Mouse (Mus musculus) heart, adult 18-20 months (tissue): ENCODE measurements at regions not wholly inside any gene's neighbourhood (a gene's known extent, or its start where the extent isn't known, plus 50 kb on each side); places are given as distances from the start of the nearest gene placed in this dataset.

Experiments used
- DNase-seq, 2 experiments: peaks; one replicate each; pipeline ENCODE4 v3.0.0; 2021 to 2022; ENCODE audit warnings: mixed read lengths in 1 of 2

DNA sequence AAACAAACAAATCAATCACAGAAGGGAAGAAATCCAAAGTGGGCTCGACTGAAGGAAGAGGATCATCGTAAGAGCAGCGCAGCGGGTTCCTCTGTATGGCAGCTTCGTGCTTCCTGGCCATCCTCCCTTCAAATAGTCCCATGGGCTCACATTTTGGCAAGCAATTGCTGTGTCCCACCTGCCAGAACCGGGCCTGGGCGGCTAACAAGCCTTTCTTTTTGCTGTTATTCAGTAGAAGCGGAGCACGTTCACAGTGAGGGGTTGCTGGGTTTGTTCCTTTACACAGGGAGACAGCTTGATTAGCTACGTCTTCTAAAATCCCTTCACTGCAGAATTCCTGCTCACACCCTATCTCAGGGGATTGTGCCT lies 258.6 kb upstream of the Prok2 start:
- peak in 1 of 2 experiments; percentile 18 for DNase-seq

DNA sequence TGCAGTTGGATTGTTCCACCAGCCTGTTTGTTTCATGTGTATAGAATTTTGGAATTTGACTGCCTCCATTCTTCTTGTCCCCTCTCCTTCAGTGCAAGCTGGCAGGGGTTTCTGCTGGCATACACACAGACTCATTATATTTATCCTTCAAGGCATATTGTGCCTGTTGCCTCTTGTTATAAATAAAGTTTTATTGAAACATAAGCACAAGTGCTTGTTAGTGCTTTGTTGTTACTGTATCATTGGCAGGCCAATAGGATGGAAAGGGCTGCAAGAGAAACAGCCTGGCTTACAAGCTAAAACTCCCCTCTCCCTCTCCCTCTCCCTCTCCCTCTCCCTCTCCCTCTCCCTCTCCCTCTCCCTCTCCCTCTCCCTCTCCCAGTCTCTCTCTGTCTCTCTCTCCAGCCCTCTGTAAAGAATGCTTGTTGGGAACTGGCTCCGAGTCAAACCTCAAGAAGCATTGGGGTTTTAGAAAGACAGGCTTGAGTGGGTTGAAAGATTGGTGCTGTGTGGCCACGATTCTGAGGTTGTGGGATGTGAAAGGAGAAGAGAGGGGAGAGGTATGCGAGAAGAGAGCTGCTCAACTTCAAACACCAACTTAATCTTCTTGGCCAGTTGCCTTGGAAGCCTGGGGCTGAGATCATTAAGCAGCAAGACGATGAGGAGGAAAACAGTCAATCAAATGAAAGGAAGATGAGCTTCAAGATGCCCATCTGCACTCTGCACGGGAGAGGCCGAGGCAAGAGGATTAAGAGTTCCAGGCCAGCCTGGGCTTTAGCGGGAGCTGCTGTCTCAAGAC lies 258.1 kb upstream of the Prok2 start:
- no peak for DNase-seq

DNA sequence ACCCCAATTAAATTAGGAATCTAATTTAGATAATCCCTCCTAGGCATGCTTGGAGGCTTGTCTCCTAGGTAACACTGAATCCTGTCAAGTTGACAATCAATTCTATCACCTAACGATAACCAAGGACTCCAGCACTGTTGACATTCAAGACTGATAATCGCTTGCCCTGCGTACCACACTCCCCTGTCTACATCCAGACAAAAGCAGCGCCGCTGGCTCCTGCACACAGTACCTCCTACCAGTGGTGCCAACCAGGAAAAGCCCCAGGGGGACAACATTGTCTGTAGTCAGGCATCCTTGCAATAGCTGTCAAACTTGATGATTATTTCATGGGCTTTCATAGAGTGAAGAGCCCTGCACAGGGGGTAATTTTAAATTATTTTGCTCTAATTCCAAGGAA lies 253.4 kb upstream of the Prok2 start:
- DNase-seq = no peak

DNA sequence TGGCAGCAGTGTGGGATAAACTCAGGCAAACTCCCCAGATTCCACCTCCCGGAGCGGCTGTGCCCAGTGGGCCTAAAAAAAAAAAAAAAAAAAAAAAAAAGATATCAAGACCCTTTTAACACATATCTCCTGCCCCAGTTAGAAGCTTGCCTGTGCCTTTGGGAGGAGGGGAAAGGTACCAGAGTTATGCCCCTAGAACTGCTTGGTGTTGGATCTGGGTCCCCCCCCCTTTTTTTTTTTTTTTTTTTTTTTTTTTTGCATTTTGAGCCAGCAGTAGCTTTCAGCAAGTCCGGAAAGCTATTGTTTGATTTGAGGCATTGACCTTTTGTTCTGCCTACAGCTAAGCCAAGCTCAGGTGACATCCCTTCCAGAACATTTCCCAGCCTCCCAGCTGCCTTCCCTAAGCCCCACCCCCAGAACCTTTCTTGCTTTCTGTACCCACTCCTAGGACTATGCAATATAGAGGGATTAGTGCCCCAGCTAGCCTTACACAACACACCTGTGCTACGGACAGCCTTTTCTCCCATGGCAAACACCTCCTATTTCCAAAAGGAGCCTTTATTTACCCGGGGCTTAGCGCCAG lies 252.1 kb upstream of the Prok2 start:
- DNase-seq = no peak

DNA sequence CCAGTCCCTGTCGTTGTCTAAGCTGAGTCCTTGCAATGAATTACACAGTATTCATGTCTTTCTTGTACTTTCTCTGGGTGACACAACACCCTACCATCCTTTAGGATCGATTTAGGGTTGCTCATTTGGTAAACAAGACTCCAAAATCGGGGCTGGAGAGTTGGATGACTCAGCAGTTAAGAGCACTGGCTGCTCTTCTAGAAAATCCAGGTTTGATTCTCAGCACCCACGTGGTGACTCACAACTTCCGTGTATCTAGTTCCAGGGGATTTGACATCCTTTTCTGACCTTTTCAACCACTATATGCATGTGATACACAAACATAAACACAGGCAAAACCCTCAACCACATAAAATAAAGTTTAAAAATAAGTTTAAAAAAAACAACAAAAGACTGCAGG lies 250.0 kb upstream of the Prok2 start:
- no peak for DNase-seq

DNA sequence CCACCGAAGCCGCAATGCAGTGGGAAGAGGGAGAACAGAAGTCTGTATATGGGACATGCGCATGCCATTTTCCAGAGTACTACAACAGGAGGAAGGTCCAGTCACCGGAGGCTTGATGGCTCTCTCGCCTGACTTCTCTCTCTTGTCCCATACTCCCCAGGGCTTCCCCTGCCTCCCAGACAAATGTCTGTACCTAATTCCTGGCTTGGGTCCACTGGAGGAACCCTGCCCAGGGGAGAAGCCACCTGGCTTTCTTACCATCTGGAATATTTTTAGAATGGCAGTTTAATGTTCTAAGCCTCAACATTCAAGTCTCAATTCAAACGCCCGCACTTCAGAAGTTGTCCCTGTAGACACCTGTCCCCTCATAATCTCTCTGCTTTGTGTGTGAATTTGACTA lies 249.3 kb upstream of the Prok2 start:
- no peak for DNase-seq

GRCm38 (mm10) chr6:99974464-99974863 lies 248.3 kb upstream of the Prok2 start:
- peak; percentile 54 to 76 for DNase-seq

- peak; percentile 52 to 82 for DNase-seq
Observed at GRCm38 (mm10) chr6:99971376-99971775, 245.2 kb upstream of the Prok2 start.

DNA sequence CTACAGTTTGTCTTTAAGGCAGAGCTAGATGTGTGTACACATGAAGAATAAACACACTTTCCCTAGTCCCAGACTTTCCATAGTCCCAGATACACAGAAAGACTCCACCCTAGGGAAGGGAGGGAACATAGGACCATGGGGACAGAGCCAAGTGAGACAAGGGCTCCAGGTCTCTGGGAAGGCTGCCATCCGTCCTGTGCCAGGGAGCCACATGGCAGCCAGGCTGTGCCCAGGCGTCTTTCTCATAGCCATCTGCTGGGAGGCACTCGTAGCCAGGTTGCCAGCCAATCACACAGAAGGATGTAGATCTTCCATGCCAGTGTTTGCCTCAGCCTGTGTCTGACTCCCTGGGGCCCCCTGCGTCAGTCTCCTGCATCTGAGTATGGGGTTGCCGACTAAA lies 242.7 kb upstream of the Prok2 start:
- DNase-seq = peak; percentile 82 to 85

GRCm38 (mm10) chr6:99967465-99967864 lies 241.3 kb upstream of the Prok2 start:
- DNase-seq = peak in 1 of 2 experiments; percentile 9

DNA sequence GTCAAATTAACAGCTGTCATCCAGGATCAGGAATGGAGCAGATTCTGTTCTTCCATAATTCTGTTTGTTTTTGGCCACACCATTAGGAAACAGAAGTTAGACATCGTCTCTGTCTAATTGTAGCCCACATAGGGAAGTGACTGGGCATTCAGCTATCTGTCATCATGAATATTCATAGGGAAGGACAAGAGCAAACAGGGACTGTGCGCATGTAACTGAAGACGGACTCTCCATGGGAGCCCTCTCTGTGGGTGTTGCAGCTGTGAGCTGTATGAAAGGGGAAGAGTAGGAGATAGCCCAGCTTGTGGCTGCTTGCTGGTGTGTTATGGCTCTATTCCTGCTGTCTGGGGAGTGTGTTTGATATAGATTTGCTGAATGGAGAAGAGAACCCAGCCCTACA lies 238.3 kb upstream of the Prok2 start:
- DNase-seq = no peak

DNA sequence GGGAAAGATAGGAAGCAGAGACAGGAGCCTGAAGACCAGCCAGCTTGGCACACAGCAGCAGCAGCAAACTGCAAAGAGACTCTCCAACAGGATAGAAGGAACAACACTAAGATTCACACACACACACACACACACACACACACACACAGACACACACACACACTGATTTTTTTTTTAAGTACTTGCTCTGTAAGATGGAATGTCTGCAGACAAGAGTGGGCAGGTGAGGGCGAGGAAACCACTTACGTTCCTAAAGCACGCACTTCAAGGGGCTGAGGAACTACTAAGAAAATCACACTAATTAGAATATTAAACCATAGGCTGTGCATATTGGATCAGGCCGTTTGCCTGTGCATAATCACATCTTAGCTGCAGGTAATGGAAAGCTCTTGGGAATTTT lies 237.8 kb upstream of the Prok2 start:
- DNase-seq = no peak

DNA sequence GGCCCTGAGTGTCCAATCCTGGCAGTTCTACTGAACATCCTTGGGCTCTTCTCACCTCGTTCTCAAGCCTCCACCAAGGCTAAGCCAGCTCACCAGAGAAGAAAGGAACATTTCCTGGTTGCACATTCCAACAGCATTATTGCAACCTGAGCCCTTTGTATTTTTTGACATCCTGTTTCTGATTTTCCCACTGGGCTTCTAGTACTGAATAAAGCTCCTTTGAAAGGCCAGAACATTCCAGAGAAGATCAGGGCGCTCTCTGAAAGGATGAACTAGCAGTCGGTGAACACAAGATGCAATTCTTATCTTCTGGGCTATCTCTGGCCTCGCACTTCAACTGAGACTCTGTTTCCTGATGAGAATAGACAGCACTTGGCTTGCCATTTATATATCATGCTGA lies 233.2 kb upstream of the Prok2 start:
- no peak for DNase-seq

DNA sequence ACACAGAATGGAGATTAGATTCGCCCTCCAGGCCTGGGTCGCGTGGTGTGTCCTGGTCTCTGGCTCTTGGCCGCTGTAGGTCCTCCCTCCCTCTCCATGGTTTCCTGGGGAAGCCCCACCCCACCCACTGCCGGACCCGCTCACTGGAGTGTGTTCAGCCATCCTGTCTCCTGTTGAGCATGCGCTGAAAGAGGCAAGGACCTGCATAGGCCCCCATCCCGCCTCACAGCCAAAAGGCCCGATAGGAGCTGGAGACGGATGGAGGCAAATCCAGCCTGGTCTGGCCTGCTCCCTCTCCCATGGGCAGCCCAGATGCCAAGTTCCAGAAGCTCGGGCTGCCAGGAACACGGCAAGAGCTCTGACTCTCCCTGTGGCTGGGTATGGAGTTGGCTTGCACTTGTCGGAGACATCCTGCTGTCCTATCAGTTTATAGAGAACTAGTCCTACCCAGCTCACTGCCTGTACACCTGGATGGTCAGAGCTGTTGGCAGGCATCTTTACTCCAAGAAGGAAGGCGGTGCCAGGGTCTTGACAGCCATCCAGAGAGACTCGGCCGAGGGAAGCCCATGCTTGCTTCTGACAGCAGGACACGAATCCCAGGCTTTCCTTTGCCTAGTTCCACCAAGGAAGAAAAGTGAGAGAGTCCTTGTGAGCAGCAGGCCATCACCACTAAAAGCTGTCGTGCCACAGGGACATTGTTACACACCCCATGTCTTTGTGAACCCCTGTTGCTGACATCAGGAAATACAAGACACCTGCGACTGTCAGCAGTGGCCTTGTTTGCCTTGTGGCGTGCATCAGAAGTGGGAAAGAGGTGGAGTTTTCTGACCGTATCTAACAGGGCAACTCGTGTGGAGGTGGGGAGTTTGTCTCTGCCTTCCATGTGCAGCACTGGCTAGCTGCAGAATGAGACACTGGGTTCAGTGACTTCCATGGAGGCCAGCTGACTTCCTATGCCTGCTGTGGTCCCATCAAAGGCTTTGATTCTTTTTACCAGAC lies 228.9 kb upstream of the Prok2 start:
- peak in 1 of 2 experiments; percentile 21 for DNase-seq

DNA sequence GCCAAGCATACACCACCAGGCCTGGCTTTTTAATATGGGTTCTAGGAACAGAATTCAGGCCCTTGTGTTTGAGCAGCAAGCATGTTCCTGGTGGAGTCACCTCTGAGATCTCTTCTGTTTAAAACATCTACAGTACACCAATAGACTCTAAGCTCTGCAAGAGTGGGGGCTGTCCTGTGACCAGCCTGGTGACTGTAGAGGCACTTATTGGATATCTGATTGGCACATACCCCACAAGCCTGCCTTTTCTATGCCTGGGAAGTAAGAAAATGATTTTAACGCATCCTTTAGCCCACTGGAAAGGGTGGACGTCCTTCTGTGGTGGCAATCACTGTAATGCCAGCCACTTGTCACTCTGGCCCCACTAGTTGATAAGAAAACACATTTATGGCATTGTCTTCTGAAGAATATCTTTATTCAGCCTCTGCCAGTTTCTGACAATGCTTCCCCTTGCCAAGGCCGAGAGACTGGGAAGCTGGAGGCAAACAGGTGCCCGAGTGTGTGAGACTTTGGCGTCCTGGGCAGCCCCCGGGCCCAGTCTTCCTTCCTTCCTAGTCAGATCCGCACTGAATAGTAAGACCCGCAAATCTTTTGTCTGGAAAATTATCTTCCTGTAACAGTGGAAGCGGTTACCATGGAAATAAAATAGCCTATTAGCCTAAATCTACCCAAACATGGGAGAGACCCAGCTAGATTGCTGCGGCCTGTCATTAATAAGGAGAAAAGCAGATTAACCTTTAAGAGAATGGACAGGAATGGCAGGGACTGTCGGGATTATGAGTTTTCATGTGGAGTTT lies 228.0 kb upstream of the Prok2 start:
- no peak for DNase-seq

- no peak for DNase-seq
Observed at GRCm38 (mm10) chr6:99950811-99951210, 224.6 kb upstream of the Prok2 start.

- DNase-seq = no peak
Observed at GRCm38 (mm10) chr6:99946917-99947316, 220.7 kb upstream of the Prok2 start.

GRCm38 (mm10) chr6:99946481-99946880 lies 220.3 kb upstream of the Prok2 start:
- DNase-seq = no peak

DNA sequence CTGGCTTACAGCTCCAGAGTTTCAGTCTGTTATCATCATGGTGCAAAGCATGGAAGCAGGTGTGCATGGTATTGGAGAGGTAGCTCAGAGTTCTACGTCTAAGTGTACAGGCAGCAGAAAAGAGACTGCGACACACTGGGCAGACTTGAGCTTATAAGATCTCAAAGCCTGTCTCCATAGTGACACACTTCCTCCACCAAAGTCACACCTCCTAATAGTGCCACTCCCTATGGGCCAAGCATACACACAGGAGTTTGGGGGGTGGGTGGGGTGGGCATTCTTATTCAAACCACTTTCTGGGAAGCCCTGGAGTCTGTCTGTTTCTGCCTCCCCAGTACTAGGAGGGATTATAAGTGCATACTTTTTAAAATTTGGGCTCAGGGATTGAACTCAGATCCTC lies 219.5 kb upstream of the Prok2 start:
- no peak for DNase-seq

DNA sequence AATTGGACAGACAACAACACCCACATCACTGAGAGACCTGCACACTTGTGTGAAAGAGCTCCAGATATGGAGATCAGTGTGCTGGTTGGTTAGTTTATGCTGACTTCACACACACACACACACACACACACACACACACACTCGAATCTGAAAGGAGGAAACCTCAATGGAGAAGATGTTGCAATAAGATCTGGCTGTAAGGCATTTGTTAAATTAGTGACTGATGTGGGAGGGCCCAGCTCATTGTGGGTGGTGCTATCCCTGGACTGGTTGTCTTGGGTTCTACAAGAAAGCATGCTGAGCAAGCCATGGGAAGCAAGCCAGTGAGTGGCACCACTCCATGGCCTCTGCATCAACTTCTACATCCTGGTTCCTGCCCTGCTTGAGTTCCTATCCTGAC lies 216.8 kb upstream of the Prok2 start:
- DNase-seq = no peak

DNA sequence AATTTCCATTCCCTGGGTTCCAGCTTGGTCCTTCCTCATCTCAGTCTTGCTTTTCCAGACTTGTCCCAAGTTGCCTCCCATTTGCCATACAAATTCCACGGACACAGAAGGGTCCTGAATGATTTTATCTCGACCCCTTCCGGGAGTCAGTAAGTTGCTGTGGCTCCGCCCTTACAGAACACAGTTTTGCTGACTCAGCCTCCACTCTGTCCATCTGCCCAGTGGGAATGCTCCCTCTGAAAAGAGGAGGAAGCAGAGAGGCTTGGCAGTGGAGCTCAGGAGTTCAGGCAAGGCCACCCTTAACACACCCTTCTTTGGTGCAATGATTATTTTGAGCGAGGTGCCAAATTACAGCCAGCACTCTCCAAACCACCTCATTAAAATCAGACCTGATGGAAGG lies 213.9 kb upstream of the Prok2 start:
- DNase-seq = no peak

- no peak for DNase-seq
Observed at GRCm38 (mm10) chr6:99939382-99939781, 213.2 kb upstream of the Prok2 start.
